Mouse (Mus musculus): ENCODE results near the gene Ipo9.

GRCm38 (mm10) chr1:135427390-135427789 lies 2.9 kb downstream of the Ipo9 start:
- TF ChIP-seq CTCF (IDR thresholded peaks at IDR 0.05; ENCODE audit: control insufficient read depth, insufficient read depth, insufficient replicate concordance, low read depth, low read length) = no peak
- no peak for TF ChIP-seq POLR2A (IDR thresholded peaks at IDR 0.05; ENCODE audit: control insufficient read depth, low read depth, low read length)
